Mouse (Mus musculus) kidney, postnatal 0 days (tissue): ENCODE results near the gene Nhp2. TPM values are rescaled to one million over a fixed set of nuclear protein-coding genes. Genes with fewer than 3 reads are reported as not detected.

Experiments
- ATAC-seq: fragments of 200-750 bp; cut with Nextera tagmentation; replicated peaks from 2 replicates; pipeline ENCODE4 v1.8.0; 2017; ENCODE audit warnings: low read depth, moderate number of reproducible peaks, moderate TSS enrichment, moderate library complexity; ENCODE audit not compliant: low FRiP score
- DNase-seq: peaks from one replicate; pipeline ENCODE4 v3.0.0-alpha.2; 2016; ENCODE audit warnings: low spot score
- H3K27ac ChIP-seq: fragments of 300-500 bp; sonication (generic); 2 replicates; pipeline ENCODE4 v1.5.1; 2014; ENCODE audit warnings: mild to moderate bottlenecking
- H3K27me3 ChIP-seq: fragments of 300-500 bp; sonication (generic); 2 replicates; pipeline ENCODE4 v1.6.1; 2014; ENCODE audit warnings: low read length, mixed read lengths; ENCODE audit not compliant: insufficient read depth
- H3K36me3 ChIP-seq: fragments of 300-500 bp; sonication (generic); 2 replicates; pipeline ENCODE4 v1.6.1; 2014; ENCODE audit warnings: low read length, mixed read lengths; ENCODE audit not compliant: insufficient read depth
- H3K4me1 ChIP-seq: fragments of 300-500 bp; sonication (generic); replicated peaks from 2 replicates; pipeline ENCODE4 v1.6.1; 2014; ENCODE audit warnings: antibody characterized with exemption, low read length, mixed read lengths; ENCODE audit not compliant: insufficient read depth
- H3K4me2 ChIP-seq: fragments of 300-500 bp; sonication (generic); 2 replicates; pipeline ENCODE4 v1.6.1; 2014; ENCODE audit warnings: mild to moderate bottlenecking, low read length, moderate library complexity, mixed read lengths
- H3K4me3 ChIP-seq: fragments of 300-500 bp; sonication (generic); replicated peaks from 2 replicates; pipeline ENCODE4 v1.5.1; 2014; ENCODE audit warnings: low read depth, low read length
- H3K9ac ChIP-seq: fragments of 300-500 bp; sonication (generic); 2 replicates; pipeline ENCODE4 v1.6.1; 2014; ENCODE audit warnings: low read depth, low read length
- H3K9me3 ChIP-seq: fragments of 300-500 bp; sonication (generic); replicated peaks from 2 replicates; pipeline ENCODE4 v1.6.1; 2016; ENCODE audit warnings: low read length, inconsistent platforms, mixed read lengths
- CTCF ChIP-seq: IDR thresholded peaks from 2 replicates; pipeline ENCODE4 v1.5.1; 2016; ENCODE audit warnings: antibody characterized with exemption, low read depth, mild to moderate bottlenecking, moderate library complexity
- WGBS: fragments of 180-500 bp; shearing (Covaris S2); extraction: QIAGEN DNeasy Blood & Tissue Kit; methylation state at CpG from one replicate; pipeline ENCODE4 v1.1.7; 2014; 5-methylcytosine and 5-hydroxymethylcytosine counted together
- polyA plus RNA-seq: library from polyadenylated mRNA; unstranded; fragments of >200 nt; fragmentation: Nextera tagmentation; extraction: Ambion mirVana; gene quantifications from 2 replicates; pipeline ENCODE4 v1.2.1, GENCODE M21; 2015

Gene Nhp2
- polyA plus RNA-seq, 1 experiment from 2014 or later, result 136 TPM

DNA sequence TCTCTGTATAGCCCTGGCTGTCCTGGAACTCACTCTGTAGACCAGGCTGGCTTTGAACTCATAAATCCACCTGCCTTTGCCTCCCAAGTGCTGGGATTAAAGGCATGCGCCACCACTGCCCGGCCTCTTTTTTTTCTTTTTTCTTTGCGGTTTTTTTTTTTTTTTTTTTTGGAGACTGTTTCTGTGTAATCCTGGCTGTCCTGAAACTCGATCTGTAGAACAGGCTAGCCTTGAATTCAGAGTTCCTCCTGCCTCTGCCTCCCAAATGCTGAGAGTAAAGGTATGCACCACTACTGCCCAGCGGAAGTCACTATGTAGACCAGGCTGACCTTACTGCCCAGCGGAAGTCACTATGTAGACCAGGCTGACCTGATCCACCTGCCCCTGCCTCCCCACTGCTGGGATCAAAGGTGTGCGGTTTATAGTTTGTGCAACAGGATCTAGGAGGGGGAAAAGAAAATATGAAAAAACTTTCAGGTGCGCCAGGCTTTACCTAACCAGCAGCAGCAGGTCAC, 584 bp upstream of the Nhp2 start:
- ATAC-seq, result peak; percentile 35
- 46% methylated on average over 8 of the region's 8 CpGs for WGBS
- Histone ChIP-seq H3K4me2 (peak overlapping the region; percentile 82), H3K4me1 (peaks cover 16% of the 10 kb centered on the region), H3K4me3 (peak overlapping the region; percentile 81), H3K9me3 (no peaks in the 10 kb centered on the region), H3K9ac (0 out of 2 replicates have a peak overlapping the region, but pooled peaks have one; percentile 46), H3K27ac (no peak overlapping the region), H3K36me3 (peaks cover 16% of the 10 kb centered on the region), H3K27me3 (no peaks in the 10 kb centered on the region)
- no peak for TF ChIP-seq CTCF
- no peak for DNase-seq

DNA sequence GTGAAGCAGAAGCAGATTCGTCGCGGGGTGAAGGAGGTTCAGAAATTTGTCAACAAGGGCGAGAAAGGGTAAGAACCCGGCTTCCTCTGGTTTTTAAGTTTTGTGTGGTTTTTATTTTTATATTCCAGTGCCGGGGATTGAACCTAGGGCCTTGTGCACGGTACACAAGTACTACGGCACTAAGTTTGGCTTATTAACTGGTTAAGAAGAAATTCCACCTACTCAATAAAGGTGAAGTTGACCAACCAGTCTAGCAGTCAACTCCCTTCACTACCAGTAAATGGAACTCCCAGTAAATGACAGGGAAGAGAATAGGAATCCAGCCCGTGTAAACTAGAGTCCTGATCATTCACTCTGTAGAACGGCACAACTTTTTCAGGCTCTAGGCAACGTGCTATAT, 549 bp downstream of the Nhp2 start:
- TF ChIP-seq CTCF, result no peak
- Histone ChIP-seq H3K9me3 (no peaks in the 10 kb centered on the region), H3K4me3 (peak overlapping the region; percentile 81), H3K9ac (peak overlapping the region; percentile 76), H3K4me2 (peak overlapping the region; percentile 82), H3K27ac (peak overlapping the region; percentile 70), H3K36me3 (peaks cover 27% of the 10 kb centered on the region), H3K4me1 (peaks cover 10% of the 10 kb centered on the region), H3K27me3 (no peaks in the 10 kb centered on the region)
- WGBS, result 1% methylated on average over 11 of the region's 11 CpGs
- DNase-seq, result no peak
- ATAC-seq, result no peak

DNA sequence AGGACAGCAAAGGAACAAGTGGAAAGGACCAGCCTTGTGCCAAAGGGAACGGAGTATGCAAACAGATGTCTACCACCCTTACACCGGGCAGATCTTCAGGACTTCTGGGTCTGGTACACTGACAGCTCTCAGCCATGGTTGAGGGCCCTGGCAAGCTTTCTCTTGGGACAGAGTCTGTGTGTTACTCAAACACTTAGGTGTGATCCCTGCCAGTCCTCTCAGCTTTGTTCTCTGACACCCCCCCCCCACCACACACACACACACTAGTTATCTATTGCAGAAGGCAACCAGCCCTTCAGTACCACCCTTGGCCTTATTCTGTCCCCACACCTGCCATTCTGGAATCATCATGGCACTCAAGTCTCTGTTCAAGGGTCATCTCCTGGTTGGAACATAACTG, 2.2 kb downstream of the Nhp2 start:
- DNase-seq, result no peak
- no peaks in the 10 kb centered on the region for H3K27me3 ChIP-seq
- H3K4me2 ChIP-seq, result no peak overlapping the region
- TF ChIP-seq CTCF, result no peak
- H3K36me3 ChIP-seq, result peaks cover 35% of the 10 kb centered on the region
- 93% methylated on average over 2 of the region's 2 CpGs for WGBS
- H3K9me3 ChIP-seq, result no peaks in the 10 kb centered on the region
- no peak overlapping the region for H3K27ac ChIP-seq
- peaks cover 6% of the 10 kb centered on the region for H3K4me1 ChIP-seq
- ATAC-seq, result no peak
- H3K9ac ChIP-seq, result 0 out of 2 replicates have a peak overlapping the region, but pooled peaks have one; percentile 18
- no peak overlapping the region for H3K4me3 ChIP-seq

DNA sequence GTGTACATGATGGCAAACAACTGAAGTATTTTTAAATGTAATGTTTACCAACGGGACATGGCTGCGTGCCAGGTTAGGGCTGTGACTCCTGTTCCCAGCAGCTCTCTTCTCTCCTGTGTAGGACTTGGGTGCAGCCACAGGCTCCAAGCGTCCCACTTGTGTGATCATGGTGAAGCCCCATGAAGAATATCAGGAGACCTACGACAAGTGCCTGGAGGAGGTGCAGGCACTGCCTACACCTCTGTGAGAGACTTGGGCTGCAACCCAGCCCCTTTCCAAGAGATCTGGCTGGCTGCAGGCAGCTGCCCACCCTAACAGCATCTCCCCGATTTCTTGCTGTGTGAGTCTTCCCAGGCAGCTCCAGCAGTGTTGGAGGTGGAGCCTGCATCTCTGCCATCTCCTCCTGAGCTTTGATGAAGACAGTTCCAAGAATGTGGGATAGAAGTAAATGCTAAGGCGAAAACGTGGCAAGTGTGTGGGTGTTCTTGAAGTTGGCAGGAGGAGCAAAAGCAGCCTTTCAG, 3.5 kb downstream of the Nhp2 start:
- Histone ChIP-seq H3K9me3 (no peaks in the 10 kb centered on the region), H3K4me1 (peaks cover 6% of the 10 kb centered on the region), H3K4me3 (no peak overlapping the region), H3K9ac (no peak overlapping the region), H3K36me3 (peaks cover 40% of the 10 kb centered on the region), H3K27ac (no peak overlapping the region), H3K27me3 (no peaks in the 10 kb centered on the region), H3K4me2 (no peak overlapping the region)
- no peak for TF ChIP-seq CTCF
- WGBS, result 80% methylated on average over 7 of the region's 7 CpGs
- ATAC-seq (no peak), DNase-seq (no peak)

DNA sequence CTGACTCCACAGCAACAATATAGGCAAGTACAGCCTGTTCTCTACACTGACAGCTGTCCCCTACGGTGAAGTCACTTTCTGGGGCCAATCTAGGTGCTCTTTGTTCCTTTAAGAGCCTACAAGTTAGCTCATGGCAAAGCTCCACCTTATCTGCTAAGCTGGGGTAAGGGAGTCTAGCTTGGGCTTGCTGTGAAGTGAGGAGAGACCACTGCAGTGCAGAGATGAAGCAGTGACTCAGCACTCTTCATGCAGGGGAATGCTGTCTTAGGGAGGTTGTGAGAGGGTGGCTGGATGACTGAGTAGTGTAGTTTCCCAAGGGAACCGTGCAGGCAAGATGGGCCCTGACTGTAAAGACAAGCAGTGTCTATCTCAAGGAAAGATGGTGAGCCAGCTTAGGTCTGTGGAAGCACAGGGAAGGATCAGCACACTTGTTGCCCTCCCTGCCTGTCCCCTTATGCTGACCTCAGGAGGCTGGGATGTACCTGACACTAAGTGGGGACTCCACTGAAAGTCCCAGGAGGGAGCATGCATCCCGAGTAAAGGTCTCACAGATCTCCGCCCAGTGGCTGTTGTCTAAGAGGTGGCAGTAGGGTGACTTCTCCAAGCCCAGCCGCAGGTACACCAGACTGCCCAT, 5.8 kb downstream of the Nhp2 start:
- no peak for TF ChIP-seq CTCF
- H3K4me1 ChIP-seq, result peaks cover 6% of the 10 kb centered on the region
- no peaks in the 10 kb centered on the region for H3K9me3 ChIP-seq
- H3K4me2 ChIP-seq, result no peak overlapping the region
- ATAC-seq (no peak), DNase-seq (no peak)
- WGBS, result 87% methylated on average over 5 of the region's 5 CpGs
- H3K9ac ChIP-seq, result no peak overlapping the region
- H3K4me3 ChIP-seq, result no peak overlapping the region
- no peaks in the 10 kb centered on the region for H3K27me3 ChIP-seq
- H3K36me3 ChIP-seq, result peaks cover 45% of the 10 kb centered on the region
- no peak overlapping the region for H3K27ac ChIP-seq

DNA sequence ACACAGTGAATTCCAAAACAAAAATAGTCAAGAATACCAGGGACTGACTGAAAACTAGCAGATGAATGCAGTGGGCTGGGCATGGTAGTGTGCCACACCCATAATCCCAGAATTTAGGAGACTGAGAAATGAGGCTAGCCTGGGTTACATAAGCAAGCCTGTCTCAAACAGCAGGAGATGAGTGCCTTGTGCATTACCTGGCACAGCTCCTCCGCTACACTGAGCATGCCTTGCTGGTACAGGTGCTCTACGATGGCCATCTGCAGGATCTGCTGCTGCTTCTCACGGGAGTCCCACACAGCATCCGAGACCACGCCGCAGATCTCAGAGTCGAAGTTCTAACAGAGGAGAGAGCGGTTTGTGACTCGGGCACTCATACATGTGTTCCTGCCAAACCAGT, 7.9 kb downstream of the Nhp2 start:
- H3K4me3 ChIP-seq, result no peak overlapping the region
- 0 out of 2 replicates have a peak, but pooled peaks cover 4% of the 10 kb centered on the region for H3K4me1 ChIP-seq
- H3K9me3 ChIP-seq, result no peaks in the 10 kb centered on the region
- TF ChIP-seq CTCF, result no peak
- H3K27me3 ChIP-seq, result no peaks in the 10 kb centered on the region
- H3K27ac ChIP-seq, result no peak overlapping the region
- ATAC-seq (no peak), DNase-seq (no peak)
- H3K36me3 ChIP-seq, result peaks cover 44% of the 10 kb centered on the region
- H3K9ac ChIP-seq, result no peak overlapping the region
- 96% methylated on average over 9 of the region's 9 CpGs for WGBS
- H3K4me2 ChIP-seq, result no peak overlapping the region
